In genomic region chr12:73701999-73702398, GRCm38 (mm10) we compare ENCODE assay signal across 24 mouse cellular contexts.
"Had no signal": no experiment of that assay in that cellular context is flagged by ENCODE, and none has a peak within 500 bp of the region (broad histone marks: within the 10 kb centered on the region; RNA-seq: fewer than 3 reads in every experiment).

No protein-coding gene starts in this region.

- H3K36me3 ChIP-seq: limb, embryonic 10.5 days; limb, embryonic 13.5 days; liver, embryonic 13.5 days; midbrain, embryonic 10.5 days; midbrain, embryonic 13.5 days; neural tube, embryonic 12.5 days; neural tube, embryonic 15.5 days had no signal

- H3K9ac ChIP-seq: limb, embryonic 13.5 days; liver, embryonic 13.5 days; midbrain, embryonic 13.5 days; neural tube, embryonic 12.5 days; neural tube, embryonic 15.5 days had no signal

- ATAC-seq: midbrain, embryonic 13.5 days; midbrain, embryonic 16.5 days had no signal

- H3K4me2 ChIP-seq: limb, embryonic 13.5 days; liver, embryonic 13.5 days; midbrain, embryonic 13.5 days; neural tube, embryonic 12.5 days; neural tube, embryonic 15.5 days had no signal

- H3K27ac ChIP-seq: kidney, postnatal 0 days; layer of hippocampus, adult 2 months; limb, embryonic 10.5 days; limb, embryonic 13.5 days; liver, embryonic 13.5 days; midbrain, embryonic 10.5 days; midbrain, embryonic 13.5 days; neural tube, embryonic 12.5 days; neural tube, embryonic 15.5 days; stomach, postnatal 0 days had no signal

- H3K9me3 ChIP-seq: limb, embryonic 10.5 days; limb, embryonic 13.5 days; liver, embryonic 13.5 days; megakaryocyte, embryonic 14.5 days; midbrain, embryonic 10.5 days; midbrain, embryonic 13.5 days; neural tube, embryonic 12.5 days; neural tube, embryonic 15.5 days had no signal

- H3K27me3 ChIP-seq: liver, embryonic 13.5 days; midbrain, embryonic 13.5 days; neural tube, embryonic 12.5 days; neural tube, embryonic 15.5 days had no signal

- H3K4me3 ChIP-seq: layer of hippocampus, adult 2 months; limb, embryonic 10.5 days; limb, embryonic 13.5 days; liver, embryonic 13.5 days; midbrain, embryonic 10.5 days; midbrain, embryonic 13.5 days; neural tube, embryonic 12.5 days; neural tube, embryonic 15.5 days had no signal

- DNase-seq: kidney, adult 2 months; kidney, postnatal 25 days; layer of hippocampus, adult 9-11 months; liver, embryonic 13.5 days; lung, adult 2 months; lung, postnatal 14 days; lung, postnatal 4 days; right cerebral cortex, adult 18-20 months; right cerebral cortex, postnatal 14 days; right cerebral cortex, postnatal 4 days; thymus, adult 2 months; thymus, postnatal 14 days; thymus, postnatal 4 days had no signal

- H3K4me1 ChIP-seq: liver, embryonic 13.5 days; midbrain, embryonic 10.5 days had no signal
